Mouse (Mus musculus): ENCODE data around the gene Olfr1436.
"Not testable (repeated sequence)": the region's sequence is repeated elsewhere in the genome, so short reads cannot be mapped to it uniquely, and the experiment has no call there.

The Olfr1436 gene

GRCm38 (mm10) chr19:12299030-12299429, at the start of gene Olfr1436:
Gene Olfr1436, minus strand, starts transcription at chr19:12299130.
- DNase-seq (ENCODE audit: low read depth in 1 of 2, low spot score in 2 of 2): not testable (repeated sequence)

- DNase-seq (ENCODE audit: low read depth in 1 of 2, low spot score in 2 of 2): no peak
These were observed 36.9 kb upstream of the Olfr1436 start, which contains the start of gene Olfr1438-ps1 for GRCm38 (mm10) chr19:12335810-12336209. Gene Olfr1438-ps1, minus strand, starts transcription at chr19:12335910.

DNA sequence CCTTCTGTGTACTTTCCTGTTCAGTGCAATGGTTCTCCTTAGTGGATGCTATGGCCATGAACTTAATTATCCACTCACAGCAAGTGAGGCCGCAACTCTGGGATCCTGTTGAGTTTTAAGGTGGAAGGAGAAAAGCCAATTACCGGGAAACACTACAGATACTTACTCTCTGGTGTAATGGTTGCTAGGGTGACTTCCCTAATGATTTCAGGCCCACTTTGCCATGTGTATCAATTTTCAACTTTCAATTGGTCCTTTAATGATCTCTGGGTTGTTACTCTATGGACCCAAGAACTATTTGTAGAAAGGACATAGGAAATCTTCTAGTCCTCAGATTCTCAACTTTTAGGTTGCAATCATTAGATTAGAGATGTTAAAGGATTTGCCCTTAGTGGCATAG, 26.1 kb upstream of the Olfr1436 start, which contains the start of gene Olfr1437:
TSS of gene Olfr1437 (minus strand) at position 101 of the 400 bp plus-strand sequence.
- no peak for DNase-seq (ENCODE audit: low read depth in 1 of 2, low spot score in 2 of 2)

- DNase-seq (ENCODE audit: low read depth in 1 of 2, low spot score in 2 of 2): no peak
These were observed 6.0 kb downstream of the Olfr1436 start for GRCm38 (mm10) chr19:12292979-12293378.

GRCm38 (mm10) chr19:12279554-12279953, 19.4 kb downstream of the Olfr1436 start, which contains the start of gene Olfr1434:
Gene Olfr1434, plus strand, starts transcription at chr19:12279854.
- DNase-seq (ENCODE audit: low read depth in 1 of 2, low spot score in 2 of 2): no peak

GRCm38 (mm10) chr19:12260732-12261131, 38.2 kb downstream of the Olfr1436 start, which contains the start of gene Olfr235:
Gene Olfr235, plus strand, starts transcription at chr19:12261032.
- DNase-seq (ENCODE audit: low read depth in 1 of 2, low spot score in 2 of 2): no peak

Measured in monocyte, adult 2 months (primary cell).